11 mouse cellular contexts compared by ENCODE assay signal in genomic region chr4:100009211-100009678, GRCm38 (mm10).
DNase-seq lines count a peak whose midpoint lies in the region; ATAC-seq lines count a peak whose summit lies in the region.
"Had no signal": no experiment of that assay in that cellular context is flagged by ENCODE, and none has a peak within 500 bp of the region (broad histone marks: within the 10 kb centered on the region; RNA-seq: fewer than 3 reads in every experiment).

No protein-coding gene starts in this region.

- no peaks in the 10 kb centered on the region for H3K4me1 ChIP-seq in forebrain, embryonic 14.5 days (ENCODE audit: control insufficient read depth, insufficient read depth, low read length)
- H3K4me1 ChIP-seq in forebrain, embryonic 10.5 days, result peaks cover 20% of the 10 kb centered on the region
- peaks cover 9% of the 10 kb centered on the region for H3K4me1 ChIP-seq in hindbrain, embryonic 15.5 days (replicated peaks)
- H3K4me1 ChIP-seq: liver, embryonic 15.5 days had no signal

- H3K9ac ChIP-seq in forebrain, embryonic 14.5 days (ENCODE audit: low read length), result no peak overlapping the region
- H3K9ac ChIP-seq in hindbrain, embryonic 15.5 days, result no peak overlapping the region
- H3K9ac ChIP-seq: liver, embryonic 15.5 days had no signal

- H3K36me3 ChIP-seq in forebrain, embryonic 14.5 days (ENCODE audit: control insufficient read depth, insufficient read depth, low read length), result no peaks in the 10 kb centered on the region
- no peaks in the 10 kb centered on the region for H3K36me3 ChIP-seq in forebrain, embryonic 10.5 days (replicated peaks)
- H3K36me3 ChIP-seq in hindbrain, embryonic 15.5 days, result no peaks in the 10 kb centered on the region
- H3K36me3 ChIP-seq: liver, embryonic 15.5 days had no signal

- ATAC-seq in forebrain, embryonic 14.5 days, result peak; percentile 60; the same call in 1 of the 2 replicates
- ATAC-seq in hindbrain, embryonic 15.5 days (ENCODE audit: low FRiP score, low read depth), result peak; percentile 70

- 58% methylated on average over 8 of the region's 8 CpGs for WGBS in forebrain, embryonic 14.5 days
- WGBS in forebrain, embryonic 10.5 days, result 71% methylated on average over 8 of the region's 8 CpGs
- 47% methylated on average over 8 of the region's 8 CpGs for WGBS in hindbrain, embryonic 15.5 days

- no peaks in the 10 kb centered on the region for H3K9me3 ChIP-seq in forebrain, embryonic 14.5 days (replicated peaks; ENCODE audit: control insufficient read depth, low read length)
- H3K9me3 ChIP-seq in forebrain, embryonic 10.5 days, result no peaks in the 10 kb centered on the region
- H3K9me3 ChIP-seq in hindbrain, embryonic 15.5 days, result no peaks in the 10 kb centered on the region
- H3K9me3 ChIP-seq: liver, embryonic 15.5 days had no signal

- no peak overlapping the region for H3K4me2 ChIP-seq in forebrain, embryonic 14.5 days (ENCODE audit: low read length)
- H3K4me2 ChIP-seq in hindbrain, embryonic 15.5 days, result no peak overlapping the region
- H3K4me2 ChIP-seq: liver, embryonic 15.5 days had no signal

- peak; percentile 74 for DNase-seq in forebrain, embryonic 14.5 days (ENCODE audit: low spot score)
- DNase-seq in forebrain, embryonic 10.5 days (ENCODE audit: extremely low spot score, low spot score), result no peak
- DNase-seq in NIH3T3 (ENCODE audit: low read depth), result peak; percentile 61
- peak; percentile 33 for DNase-seq in mesoderm, embryonic 11.5 days (ENCODE audit: low read depth, low spot score)
- no peak for DNase-seq in frontal cortex, postnatal 10 days (ENCODE audit: low spot score in 2 of 2)
- no peak for DNase-seq in adrenal gland, postnatal 14 days
- DNase-seq in c-Kit-positive CD71-positive TER-119-positive erythroid progenitor cells, embryonic 14.5 days (ENCODE audit: low spot score), result no peak
- DNase-seq: heart, postnatal 4 days; thymus, adult 2 months had no signal

- no peak overlapping the region for H3K4me3 ChIP-seq in forebrain, embryonic 14.5 days (ENCODE audit: low read depth, low read length)
- no peak overlapping the region for H3K4me3 ChIP-seq in forebrain, embryonic 10.5 days
- no peak overlapping the region for H3K4me3 ChIP-seq in hindbrain, embryonic 15.5 days
- H3K4me3 ChIP-seq: liver, embryonic 15.5 days had no signal

- no peak overlapping the region for H3K27ac ChIP-seq in forebrain, embryonic 14.5 days (ENCODE audit: low read depth, low read length)
- no peak overlapping the region for H3K27ac ChIP-seq in forebrain, embryonic 10.5 days
- H3K27ac ChIP-seq in hindbrain, embryonic 15.5 days (replicated peaks), result 0 out of 2 replicates have a peak overlapping the region, but pooled peaks have one; percentile 41
- H3K27ac ChIP-seq: liver, embryonic 15.5 days had no signal

- no peaks in the 10 kb centered on the region for H3K27me3 ChIP-seq in forebrain, embryonic 14.5 days (replicated peaks; ENCODE audit: control insufficient read depth, insufficient read depth, low read length)
- no peaks in the 10 kb centered on the region for H3K27me3 ChIP-seq in forebrain, embryonic 10.5 days (ENCODE audit: poor library complexity, severe bottlenecking)
- no peaks in the 10 kb centered on the region for H3K27me3 ChIP-seq in hindbrain, embryonic 15.5 days
- H3K27me3 ChIP-seq: liver, embryonic 15.5 days had no signal

Comparison
In these comparisons a context has a peak if more than half of its experiments do, and no peak if none do; other contexts are left out.
1. DNase-seq: peak in forebrain, embryonic 14.5 days (single experiment), NIH3T3 (single experiment) and mesoderm, embryonic 11.5 days (single experiment); none in forebrain, embryonic 10.5 days (single experiment), frontal cortex, postnatal 10 days (0 of 2), adrenal gland, postnatal 14 days (single experiment) and c-Kit-positive CD71-positive TER-119-positive erythroid progenitor cells, embryonic 14.5 days (single experiment).